Mouse (Mus musculus) forebrain, embryonic 12.5 days (tissue): ENCODE data around the gene Hrh1. TPM values are rescaled to one million over a fixed set of nuclear protein-coding genes. Genes with fewer than 3 reads are reported as not detected.

ENCODE experiments used
- ATAC-seq: fragments of 200-750 bp; cut with Nextera tagmentation; 2 replicates; pipeline ENCODE4 v1.8.0; 2017; ENCODE audit warnings: moderate TSS enrichment; ENCODE audit not compliant: low FRiP score
- H3K27ac ChIP-seq: fragments of 300-500 bp; sonication (generic); 2 replicates; pipeline ENCODE4 v1.5.1; 2016; ENCODE audit warnings: mild to moderate bottlenecking
- H3K27me3 ChIP-seq: fragments of 300-500 bp; sonication (generic); 2 replicates; pipeline ENCODE4 v1.6.1; 2016; ENCODE audit warnings: mild to moderate bottlenecking
- H3K36me3 ChIP-seq: fragments of 300-500 bp; sonication (generic); replicated peaks from 2 replicates; pipeline ENCODE4 v1.6.1; 2016; ENCODE audit warnings: mild to moderate bottlenecking
- H3K4me1 ChIP-seq: fragments of 300-500 bp; sonication (generic); 2 replicates; pipeline ENCODE4 v1.6.1; 2016
- H3K4me2 ChIP-seq: fragments of 300-500 bp; sonication (generic); 2 replicates; pipeline ENCODE4 v1.6.1; 2016; ENCODE audit warnings: mild to moderate bottlenecking, moderate library complexity
- H3K4me3 ChIP-seq: fragments of 300-500 bp; sonication (generic); replicated peaks from 2 replicates; pipeline ENCODE4 v1.5.1; 2016; ENCODE audit warnings: mild to moderate bottlenecking
- H3K9ac ChIP-seq: fragments of 300-500 bp; sonication (generic); 2 replicates; pipeline ENCODE4 v1.6.1; 2016; ENCODE audit warnings: mild to moderate bottlenecking
- H3K9me3 ChIP-seq: fragments of 300-500 bp; sonication (generic); 2 replicates; pipeline ENCODE4 v1.6.1; 2016
- WGBS: fragments of 180-500 bp; shearing (Covaris S2); methylation state at CpG from one replicate; pipeline ENCODE4 v1.1.7; 2016; 5-methylcytosine and 5-hydroxymethylcytosine counted together
- polyA plus RNA-seq: library from polyadenylated mRNA; unstranded; fragments of >200 nt; fragmentation: Nextera tagmentation; extraction: Ambion mirVana; gene quantifications from 2 replicates; pipeline ENCODE4 v1.2.1, GENCODE M21; 2016

Gene Hrh1
- polyA plus RNA-seq, 1 experiment from 2014 or later: 0.15 TPM

DNA sequence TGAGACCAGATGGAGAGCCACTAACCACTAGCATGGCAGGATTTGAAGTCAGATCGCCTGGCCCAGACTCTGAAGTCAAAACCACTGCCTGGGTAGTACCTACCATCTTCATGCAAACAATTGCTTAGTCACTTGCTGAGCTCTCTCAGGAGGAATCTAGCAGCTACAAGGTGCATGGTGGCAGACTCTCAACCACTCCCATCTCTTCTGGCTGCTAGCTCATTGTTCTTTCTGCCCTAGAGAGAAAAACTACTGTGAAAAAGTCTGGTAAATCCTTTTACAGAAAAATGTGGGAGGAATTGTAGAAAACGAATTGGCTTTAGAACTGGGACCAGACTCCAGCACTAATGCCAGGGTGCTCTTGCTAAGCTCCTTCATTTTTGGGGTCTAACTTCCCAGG, 7.6 kb upstream of the Hrh1 start:
- H3K4me1 ChIP-seq: no peaks in the 10 kb centered on the region
- ATAC-seq: no peak
- no peaks in the 10 kb centered on the region for H3K36me3 ChIP-seq
- H3K9ac ChIP-seq: no peak overlapping the region
- peaks cover 20% of the 10 kb centered on the region for H3K27me3 ChIP-seq
- WGBS: 67% methylated on average over 2 of the region's 2 CpGs
- no peak overlapping the region for H3K27ac ChIP-seq
- H3K4me2 ChIP-seq: no peak overlapping the region
- H3K4me3 ChIP-seq: no peak overlapping the region
- H3K9me3 ChIP-seq: no peaks in the 10 kb centered on the region

DNA sequence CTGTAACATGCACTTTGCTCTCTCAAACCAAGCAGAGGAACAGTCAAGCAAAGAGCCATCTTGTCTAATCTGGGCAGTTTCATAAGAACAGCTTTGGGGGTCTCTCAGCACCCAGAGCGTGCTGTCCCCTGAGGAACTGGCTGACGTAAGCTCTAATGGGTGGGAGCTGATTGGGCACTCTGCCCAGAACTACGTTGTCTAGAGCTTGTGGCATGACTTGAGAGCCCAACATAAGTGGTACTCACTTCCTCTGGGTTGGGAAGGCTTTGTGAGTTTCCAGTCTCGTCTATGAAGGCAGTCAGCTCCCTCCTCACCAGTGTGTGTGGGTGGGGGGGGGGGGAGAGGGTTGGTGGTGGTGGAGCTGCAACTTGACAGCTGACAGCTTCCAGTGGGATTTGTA, 2.8 kb upstream of the Hrh1 start:
- WGBS: 63% methylated on average over 4 of the region's 4 CpGs
- no peak overlapping the region for H3K4me2 ChIP-seq
- no peak overlapping the region for H3K4me3 ChIP-seq
- peaks cover 25% of the 10 kb centered on the region for H3K4me1 ChIP-seq
- H3K27ac ChIP-seq: no peak overlapping the region
- H3K27me3 ChIP-seq: peaks cover 67% of the 10 kb centered on the region
- no peak overlapping the region for H3K9ac ChIP-seq
- ATAC-seq: no peak
- no peaks in the 10 kb centered on the region for H3K9me3 ChIP-seq
- H3K36me3 ChIP-seq: no peaks in the 10 kb centered on the region

DNA sequence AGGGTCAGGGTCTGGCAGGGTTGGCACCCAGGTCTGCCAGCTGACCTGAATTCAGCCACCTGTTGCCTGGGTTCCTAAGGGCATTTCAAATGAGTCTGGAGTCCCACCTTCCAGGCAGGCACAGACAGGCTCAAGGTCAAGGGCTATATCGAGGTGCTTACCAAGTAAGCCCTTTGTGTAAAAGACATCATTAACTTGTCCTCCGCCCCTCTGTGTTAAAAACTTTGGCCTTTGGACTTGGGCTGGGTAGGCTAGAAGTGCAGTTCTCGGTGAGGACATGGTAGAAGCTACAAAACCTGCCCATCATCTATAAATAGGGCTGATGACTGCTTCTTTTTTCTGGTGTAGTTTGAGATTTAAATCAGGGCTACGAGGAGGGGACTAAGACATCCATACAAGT, 1.1 kb upstream of the Hrh1 start:
- Histone ChIP-seq H3K9me3 (no peaks in the 10 kb centered on the region), H3K27ac (no peak overlapping the region), H3K4me3 (no peak overlapping the region), H3K27me3 (peaks cover 75% of the 10 kb centered on the region), H3K9ac (no peak overlapping the region), H3K4me1 (peaks cover 25% of the 10 kb centered on the region), H3K36me3 (no peaks in the 10 kb centered on the region), H3K4me2 (no peak overlapping the region)
- ATAC-seq: no peak
- 63% methylated on average over 4 of the region's 4 CpGs for WGBS

DNA sequence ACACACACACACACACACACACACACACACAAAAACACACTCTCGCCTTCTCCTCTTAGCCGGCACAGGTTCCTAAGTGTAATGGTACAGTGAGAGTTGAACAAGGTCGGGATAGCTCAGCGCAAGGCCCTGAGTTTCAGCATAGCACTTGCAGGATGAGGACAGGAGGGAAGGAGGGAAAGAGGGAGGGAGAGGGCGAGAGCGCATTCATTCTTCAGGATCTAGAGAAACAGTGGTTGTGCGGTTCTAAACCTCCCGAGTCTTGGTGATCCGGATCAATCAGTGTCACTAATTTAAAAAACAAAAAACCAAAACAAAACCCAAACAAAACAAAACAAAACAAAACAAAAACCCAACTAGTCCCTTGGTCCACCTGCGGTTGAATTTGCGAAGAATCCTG, 456 bp upstream of the Hrh1 start:
- Histone ChIP-seq H3K27ac (no peak overlapping the region), H3K27me3 (peaks cover 76% of the 10 kb centered on the region)

DNA sequence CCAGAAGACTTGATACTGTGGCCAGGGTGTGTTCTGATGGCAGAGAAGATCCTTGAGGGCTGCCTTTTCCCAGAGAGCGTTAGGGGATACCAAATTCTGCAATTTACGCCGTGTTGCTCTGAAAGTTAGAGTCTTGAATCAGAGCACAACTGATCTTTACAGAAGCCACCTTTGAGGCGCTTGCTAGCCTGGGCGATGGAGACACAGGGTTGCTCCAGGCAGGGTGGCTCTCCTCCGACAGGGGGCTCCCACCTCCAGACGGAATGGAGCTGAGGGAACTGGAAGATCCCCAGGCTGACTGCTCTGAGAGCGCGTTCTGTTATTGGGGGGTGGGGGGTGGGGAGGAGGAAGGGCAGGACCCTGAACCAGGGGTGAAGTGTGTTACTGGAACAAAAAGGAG, 890 bp downstream of the Hrh1 start:
- Histone ChIP-seq H3K36me3 (no peaks in the 10 kb centered on the region), H3K27me3 (peaks cover 64% of the 10 kb centered on the region), H3K4me1 (peaks cover 25% of the 10 kb centered on the region), H3K4me2 (peak overlapping the region; percentile 99), H3K4me3 (peak overlapping the region; percentile 59; the same call in 1 of the 2 replicates), H3K9ac (no peak overlapping the region), H3K9me3 (0 out of 2 replicates have a peak, but pooled peaks cover 6% of the 10 kb centered on the region), H3K27ac (no peak overlapping the region)
- WGBS: 5% methylated on average over 9 of the region's 9 CpGs
- ATAC-seq: no peak

More for the DNA sequence above, 456 bp upstream of the Hrh1 start:
- H3K4me2 ChIP-seq: peak overlapping the region; percentile 99
- peaks cover 25% of the 10 kb centered on the region for H3K4me1 ChIP-seq
- H3K36me3 ChIP-seq: no peaks in the 10 kb centered on the region
- no peak for ATAC-seq
- H3K9ac ChIP-seq: peak overlapping the region; percentile 50; the same call in 1 of the 2 replicates
- H3K9me3 ChIP-seq: 0 out of 2 replicates have a peak, but pooled peaks cover 2% of the 10 kb centered on the region
- peak overlapping the region; percentile 59 for H3K4me3 ChIP-seq
- 4% methylated on average over 11 of the region's 11 CpGs for WGBS

DNA sequence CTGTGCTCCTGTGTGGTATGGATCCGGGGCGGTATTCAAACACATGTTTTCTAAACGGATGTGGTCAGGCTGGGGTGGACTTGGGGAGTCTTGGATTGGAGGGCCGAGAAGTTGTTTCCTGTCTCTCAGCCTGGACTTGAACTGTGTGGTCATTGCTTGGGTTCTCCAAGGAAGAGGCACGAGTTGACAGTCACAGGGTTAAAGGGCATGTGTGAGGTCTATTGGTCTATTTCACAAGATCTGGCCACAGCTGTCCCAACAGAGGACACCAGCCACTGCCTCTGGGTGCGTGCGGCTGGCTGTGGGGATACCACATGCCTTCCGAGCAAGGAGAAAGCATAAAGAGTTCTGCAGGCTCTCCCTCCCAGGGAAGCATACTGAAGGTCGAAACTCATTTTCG, 2.7 kb downstream of the Hrh1 start:
- 0 out of 2 replicates have a peak, but pooled peaks cover 6% of the 10 kb centered on the region for H3K9me3 ChIP-seq
- H3K27ac ChIP-seq: no peak overlapping the region
- H3K27me3 ChIP-seq: peaks cover 54% of the 10 kb centered on the region
- no peak overlapping the region for H3K9ac ChIP-seq
- no peak for ATAC-seq
- H3K4me1 ChIP-seq: peaks cover 25% of the 10 kb centered on the region
- H3K4me3 ChIP-seq: no peak overlapping the region
- H3K36me3 ChIP-seq: no peaks in the 10 kb centered on the region
- no peak overlapping the region for H3K4me2 ChIP-seq
- WGBS: 82% methylated on average over 10 of the region's 10 CpGs

DNA sequence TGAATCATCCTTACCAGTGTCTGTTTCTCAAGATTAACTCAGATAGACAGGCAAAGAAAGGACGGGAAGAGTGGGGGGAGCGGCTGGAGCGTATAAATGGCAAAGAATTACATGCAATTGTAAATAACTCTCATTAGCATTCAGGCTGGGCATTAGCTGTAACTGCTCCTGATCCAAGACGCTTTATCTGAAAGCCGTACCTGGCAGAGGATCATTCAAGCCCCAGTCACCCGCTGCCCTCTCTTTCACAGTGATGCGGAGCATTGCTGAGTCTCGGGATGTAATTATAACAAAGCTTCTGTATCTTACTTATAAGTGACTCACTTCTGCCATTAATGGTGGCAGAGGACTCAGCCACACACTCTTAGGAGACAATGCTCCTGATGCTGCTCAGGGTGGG, 3.1 kb downstream of the Hrh1 start:
- no peaks in the 10 kb centered on the region for H3K36me3 ChIP-seq
- no peak overlapping the region for H3K27ac ChIP-seq
- ATAC-seq: no peak
- WGBS: 53% methylated on average over 8 of the region's 8 CpGs
- no peak overlapping the region for H3K4me2 ChIP-seq
- H3K9me3 ChIP-seq: 0 out of 2 replicates have a peak, but pooled peaks cover 6% of the 10 kb centered on the region
- peaks cover 25% of the 10 kb centered on the region for H3K4me1 ChIP-seq
- H3K9ac ChIP-seq: no peak overlapping the region
- H3K27me3 ChIP-seq: peaks cover 50% of the 10 kb centered on the region
- no peak overlapping the region for H3K4me3 ChIP-seq

DNA sequence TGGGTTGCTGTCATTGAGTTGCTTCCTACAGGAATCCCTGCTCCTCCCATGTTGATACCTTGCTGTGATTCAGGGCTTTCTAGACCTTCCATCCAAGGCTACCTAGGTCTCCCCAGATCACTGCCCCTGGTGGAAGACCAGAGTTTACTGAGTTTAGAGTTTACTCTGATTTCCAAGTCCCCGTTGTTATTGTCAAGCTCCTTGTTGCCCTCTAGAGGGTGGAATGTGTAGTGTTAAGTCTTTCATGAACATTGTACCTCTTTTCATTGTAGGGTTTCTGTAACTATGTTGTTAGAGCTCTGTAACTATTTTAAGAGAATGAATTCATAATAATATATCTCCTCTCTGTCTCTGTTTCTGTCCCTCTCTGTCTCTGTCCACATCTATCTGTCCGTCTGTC, 4.4 kb downstream of the Hrh1 start:
- WGBS: 81% methylated on average over 2 of the region's 2 CpGs
- H3K27me3 ChIP-seq: peaks cover 37% of the 10 kb centered on the region

DNA sequence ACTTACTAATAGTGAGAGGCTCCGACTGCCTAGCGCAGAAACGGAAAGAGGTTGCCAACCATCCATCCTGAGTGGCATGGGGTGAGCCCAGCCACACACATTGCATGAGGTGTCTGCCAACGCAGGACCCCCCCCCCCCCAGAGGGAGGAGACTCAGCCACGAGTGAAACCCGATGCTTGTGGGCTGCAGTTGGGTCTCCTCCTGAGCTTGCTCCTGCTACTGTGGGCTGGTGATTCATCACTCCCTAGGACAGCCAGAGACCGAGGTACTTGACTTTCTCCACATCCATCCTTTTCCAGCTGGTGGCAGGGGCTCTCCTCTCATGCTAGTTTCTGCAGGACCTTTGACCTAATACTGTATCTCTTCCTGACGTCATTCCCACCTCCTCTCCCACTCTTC, 5.9 kb downstream of the Hrh1 start:
- Histone ChIP-seq H3K4me1 (0 out of 2 replicates have a peak, but pooled peaks cover 6% of the 10 kb centered on the region), H3K9me3 (0 out of 2 replicates have a peak, but pooled peaks cover 6% of the 10 kb centered on the region), H3K9ac (no peak overlapping the region), H3K36me3 (no peaks in the 10 kb centered on the region), H3K4me3 (no peak overlapping the region), H3K27me3 (peaks cover 24% of the 10 kb centered on the region), H3K27ac (no peak overlapping the region), H3K4me2 (no peak overlapping the region)
- 64% methylated on average over 8 of the region's 8 CpGs for WGBS
- ATAC-seq: no peak

More for the DNA sequence above, 4.4 kb downstream of the Hrh1 start:
- Histone ChIP-seq H3K4me3 (no peak overlapping the region), H3K9me3 (0 out of 2 replicates have a peak, but pooled peaks cover 6% of the 10 kb centered on the region), H3K4me1 (peaks cover 20% of the 10 kb centered on the region), H3K9ac (no peak overlapping the region), H3K27ac (no peak overlapping the region), H3K4me2 (no peak overlapping the region), H3K36me3 (no peaks in the 10 kb centered on the region)
- no peak for ATAC-seq

DNA sequence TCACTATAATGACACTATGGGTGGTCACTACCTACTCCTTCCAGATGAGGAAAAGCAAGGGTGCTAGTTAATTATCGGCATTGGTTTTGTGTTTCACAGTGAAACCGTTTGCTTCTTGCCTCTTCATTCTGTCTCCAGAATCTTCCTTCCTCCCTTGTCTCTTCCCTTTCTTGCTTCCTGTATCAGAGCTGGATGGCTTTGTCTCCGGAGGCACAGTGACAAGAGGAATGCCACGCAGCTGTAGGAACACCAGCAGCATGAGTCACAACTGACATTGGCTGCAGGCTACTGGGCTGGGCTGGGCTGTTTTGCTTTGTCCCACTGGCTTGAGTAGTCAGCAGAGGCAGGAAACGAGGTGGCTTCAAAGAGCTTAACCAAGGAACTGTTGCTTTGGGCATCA, 6.4 kb downstream of the Hrh1 start:
- Histone ChIP-seq H3K4me2 (no peak overlapping the region), H3K27ac (no peak overlapping the region), H3K4me3 (no peak overlapping the region), H3K4me1 (0 out of 2 replicates have a peak, but pooled peaks cover 2% of the 10 kb centered on the region), H3K27me3 (peaks cover 24% of the 10 kb centered on the region), H3K9me3 (0 out of 2 replicates have a peak, but pooled peaks cover 6% of the 10 kb centered on the region), H3K9ac (no peak overlapping the region), H3K36me3 (no peaks in the 10 kb centered on the region)
- no peak for ATAC-seq
- 58% methylated on average over 5 of the region's 5 CpGs for WGBS

DNA sequence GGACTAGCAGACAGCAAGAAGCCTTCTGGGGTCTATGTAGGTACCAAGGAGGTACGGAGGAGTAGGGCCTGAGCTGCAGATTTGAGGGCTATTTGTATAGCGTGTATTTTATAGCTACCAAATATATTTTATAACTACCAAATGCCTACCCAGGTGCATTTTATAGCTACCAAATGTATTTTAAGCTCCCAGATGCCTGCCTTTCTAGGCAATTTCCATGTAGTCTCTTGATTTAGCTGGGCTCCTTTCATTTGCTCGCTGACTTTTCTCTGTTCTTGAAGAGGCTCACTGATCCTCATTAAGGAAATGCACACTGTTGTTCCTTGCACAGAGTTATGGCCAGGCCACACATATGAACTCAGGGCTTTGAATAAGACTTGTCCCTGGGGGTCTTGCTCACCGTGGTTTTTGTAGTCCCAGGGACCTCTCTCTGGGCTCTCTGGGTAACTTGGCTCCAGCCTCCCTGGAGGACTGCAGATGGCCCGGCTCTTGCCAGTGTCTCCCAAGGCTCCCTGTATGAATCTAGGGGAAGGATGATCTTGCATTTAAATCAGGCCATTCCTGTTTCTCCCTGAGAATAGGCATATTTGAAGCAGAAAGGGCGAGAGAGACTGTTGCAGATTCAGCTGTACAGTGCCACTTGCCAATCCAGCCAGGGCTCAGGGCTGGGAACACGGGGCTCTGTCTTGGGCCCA, 7.2 kb downstream of the Hrh1 start:
- Histone ChIP-seq H3K27ac (no peak overlapping the region), H3K9ac (no peak overlapping the region), H3K4me2 (no peak overlapping the region), H3K36me3 (no peaks in the 10 kb centered on the region), H3K4me3 (no peak overlapping the region), H3K27me3 (peaks cover 18% of the 10 kb centered on the region), H3K4me1 (no peaks in the 10 kb centered on the region), H3K9me3 (0 out of 2 replicates have a peak, but pooled peaks cover 6% of the 10 kb centered on the region)
- no peak for ATAC-seq
- 85% methylated on average over 7 of the region's 7 CpGs for WGBS

DNA sequence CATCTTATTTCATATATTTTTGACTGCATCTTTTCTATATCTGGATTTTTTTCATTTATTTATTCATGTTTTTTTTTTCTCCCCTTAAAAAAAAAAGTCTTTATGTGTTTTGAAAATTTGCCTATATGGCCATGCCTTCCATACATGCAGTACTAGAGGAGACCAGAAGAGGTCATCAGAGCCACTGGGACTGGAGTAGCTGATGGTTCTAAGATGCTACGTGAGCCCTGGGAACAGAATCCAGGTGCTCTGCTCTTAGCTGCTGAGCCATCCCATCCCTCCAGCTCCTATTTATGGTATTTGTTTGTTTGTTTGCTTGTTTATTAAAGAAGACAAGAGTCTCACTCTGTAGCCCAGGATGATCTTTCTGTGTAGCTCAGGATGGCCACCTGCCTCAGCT, 8.9 kb downstream of the Hrh1 start:
- H3K4me1 ChIP-seq: no peaks in the 10 kb centered on the region
- 0 out of 2 replicates have a peak, but pooled peaks cover 6% of the 10 kb centered on the region for H3K9me3 ChIP-seq
- H3K4me2 ChIP-seq: no peak overlapping the region
- H3K27ac ChIP-seq: no peak overlapping the region
- 30% methylated on average over 1 of the region's 1 CpGs for WGBS
- H3K36me3 ChIP-seq: no peaks in the 10 kb centered on the region
- H3K27me3 ChIP-seq: peaks cover 11% of the 10 kb centered on the region
- no peak for ATAC-seq
- H3K9ac ChIP-seq: no peak overlapping the region
- no peak overlapping the region for H3K4me3 ChIP-seq

DNA sequence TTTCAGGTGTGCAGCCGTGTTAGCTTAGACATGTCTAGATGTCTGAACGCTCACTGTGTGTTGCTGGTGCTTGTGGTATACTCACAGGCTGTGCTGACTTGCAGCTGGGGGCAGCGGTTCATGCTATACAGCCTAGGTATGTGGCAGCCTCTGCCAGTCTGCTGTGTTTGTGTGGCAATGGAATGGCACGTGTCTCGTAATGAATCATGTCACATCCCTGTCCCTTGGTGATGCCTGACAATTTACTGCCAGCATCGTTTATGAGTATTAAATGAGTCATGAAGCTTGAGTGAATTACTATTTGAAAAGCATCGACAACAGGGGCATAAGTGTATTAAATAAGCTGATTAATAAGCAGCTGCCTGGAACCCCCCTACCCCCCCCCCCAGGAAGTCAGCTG, 9.3 kb downstream of the Hrh1 start:
- ATAC-seq: no peak
- Histone ChIP-seq H3K36me3 (no peaks in the 10 kb centered on the region), H3K9ac (no peak overlapping the region), H3K9me3 (0 out of 2 replicates have a peak, but pooled peaks cover 6% of the 10 kb centered on the region), H3K4me1 (no peaks in the 10 kb centered on the region; the same call in 1 of the 2 replicates), H3K27ac (no peak overlapping the region), H3K4me2 (no peak overlapping the region), H3K4me3 (no peak overlapping the region), H3K27me3 (peaks cover 9% of the 10 kb centered on the region)
- 89% methylated on average over 7 of the region's 7 CpGs for WGBS
